In the genomic region with DNA sequence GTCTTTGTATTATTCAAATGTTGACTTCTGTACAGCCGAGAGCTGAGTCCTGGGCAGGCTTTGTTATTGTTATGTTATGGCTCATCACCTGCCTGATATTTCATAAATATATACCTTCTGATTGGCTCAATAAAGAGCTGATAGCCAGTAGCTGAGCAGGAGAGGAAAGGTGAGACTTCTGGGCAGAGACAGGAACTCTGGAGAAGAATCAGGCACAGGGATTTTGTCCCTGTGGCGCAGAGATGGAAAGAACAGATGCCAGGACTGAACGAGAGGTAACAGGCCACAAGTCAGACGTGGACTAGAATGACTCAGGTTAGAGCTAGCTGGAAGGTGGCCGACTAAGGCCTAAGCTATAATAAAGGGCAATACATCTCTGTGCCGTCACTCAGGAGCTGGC, we compare ENCODE assay signal across 22 mouse cellular contexts. TPM values are rescaled to one million over a fixed set of nuclear protein-coding genes. Genes with fewer than 3 reads are reported as not detected.
A peak's percentile ranks its signal among the peaks of the same experiment; 100 is the strongest.
DNase-seq lines count a peak whose midpoint lies in the region; ATAC-seq and TF ChIP-seq lines count a peak whose summit lies in the region.
"Had no signal": no experiment of that assay in that cellular context is flagged by ENCODE, and none has a peak within 500 bp of the region (broad histone marks: within the 10 kb centered on the region; RNA-seq: fewer than 3 reads in every experiment).

No protein-coding gene starts in this region.

- WGBS in intestine, embryonic 14.5 days: 83% methylated on average over 6 of the region's 6 CpGs
- 69% methylated on average over 6 of the region's 6 CpGs for WGBS in intestine, postnatal 0 days
- WGBS in forebrain, embryonic 15.5 days: 83% methylated on average over 6 of the region's 6 CpGs

- no peaks in the 10 kb centered on the region for H3K4me1 ChIP-seq in intestine, embryonic 14.5 days (replicated peaks; ENCODE audit: control insufficient read depth, insufficient read depth, low read length)
- no peaks in the 10 kb centered on the region for H3K4me1 ChIP-seq in intestine, postnatal 0 days (replicated peaks; ENCODE audit: control insufficient read depth, insufficient read depth, low read length)
- H3K4me1 ChIP-seq in forebrain, embryonic 15.5 days: peaks cover 11% of the 10 kb centered on the region

- H3K9ac ChIP-seq in intestine, embryonic 14.5 days (ENCODE audit: low read length): no peak overlapping the region
- H3K9ac ChIP-seq in intestine, postnatal 0 days (ENCODE audit: low read depth, low read length): no peak overlapping the region
- no peak overlapping the region for H3K9ac ChIP-seq in forebrain, embryonic 15.5 days (replicated peaks)

- TF ChIP-seq CTCF in intestine, postnatal 0 days (IDR thresholded peaks at IDR 0.05; ENCODE audit: low read depth): no peak
- no peak for TF ChIP-seq CTCF in left cerebral cortex, adult 2 months (IDR thresholded peaks at IDR 0.05)

- ATAC-seq in intestine, embryonic 14.5 days (replicated peaks; ENCODE audit: low FRiP score, low TSS enrichment, low read depth): no peak
- ATAC-seq in intestine, postnatal 0 days: no peak
- no peak for ATAC-seq in forebrain, embryonic 15.5 days (replicated peaks)
- ATAC-seq: activated CD4-positive, CD25-positive, alpha-beta regulatory T cell, adult 4 months; CD4-positive, CD25-positive, alpha-beta regulatory T cell, adult 4 months; Patski had no signal

- no peak overlapping the region for H3K27ac ChIP-seq in intestine, embryonic 14.5 days (ENCODE audit: low read depth)
- H3K27ac ChIP-seq in intestine, postnatal 0 days (ENCODE audit: low read depth, low read length): no peak overlapping the region
- no peak overlapping the region for H3K27ac ChIP-seq in left cerebral cortex, adult 2 months
- H3K27ac ChIP-seq in forebrain, embryonic 15.5 days (replicated peaks): no peak overlapping the region

- peaks cover 22% of the 10 kb centered on the region for H3K36me3 ChIP-seq in intestine, embryonic 14.5 days (ENCODE audit: control insufficient read depth, insufficient read depth, low read length)
- H3K36me3 ChIP-seq in intestine, postnatal 0 days (ENCODE audit: control insufficient read depth, insufficient read depth): no peaks in the 10 kb centered on the region
- H3K36me3 ChIP-seq in forebrain, embryonic 15.5 days: peaks cover 23% of the 10 kb centered on the region

- no peaks in the 10 kb centered on the region for H3K27me3 ChIP-seq in intestine, embryonic 14.5 days (replicated peaks; ENCODE audit: control insufficient read depth, insufficient read depth, low read length)
- H3K27me3 ChIP-seq in intestine, postnatal 0 days (replicated peaks; ENCODE audit: control insufficient read depth, insufficient read depth, low read length): no peaks in the 10 kb centered on the region
- no peaks in the 10 kb centered on the region for H3K27me3 ChIP-seq in forebrain, embryonic 15.5 days
- H3K27me3 ChIP-seq: CH12.LX, Patski had no signal

- peak; percentile 62 for DNase-seq in heart, adult 11 months
- DNase-seq in heart, adult 8-10 months (ENCODE audit: low spot score): no peak
- peak; percentile 12 for DNase-seq in intestine, embryonic 14.5 days (ENCODE audit: low spot score)
- DNase-seq in fat pad, adult 2 months (ENCODE audit: extremely low read depth, low read depth, low spot score): peak; percentile 74
- peak; percentile 79 for DNase-seq in gonadal fat pad, adult 2 months (ENCODE audit: low read depth)
- DNase-seq in left cerebral cortex, adult 2 months (ENCODE audit: extremely low spot score in 1 of 2, low spot score in 2 of 2): no peak
- DNase-seq: adrenal gland, adult 2 months; adrenal gland, adult 8-10 months; adrenal gland, postnatal 10 days; adrenal gland, postnatal 14 days; adrenal gland, postnatal 25 days; adrenal gland, postnatal 36 days; B cell, adult 2 months; cerebellum, adult 11 months; cerebellum, adult 11-12 months had no signal

- H3K4me3 ChIP-seq in intestine, embryonic 14.5 days (ENCODE audit: low read depth, low read length): no peak overlapping the region
- H3K4me3 ChIP-seq in intestine, postnatal 0 days (ENCODE audit: low read depth, low read length): no peak overlapping the region
- no peak overlapping the region for H3K4me3 ChIP-seq in left cerebral cortex, adult 2 months
- H3K4me3 ChIP-seq in forebrain, embryonic 15.5 days: no peak overlapping the region

- H3K4me2 ChIP-seq in intestine, embryonic 14.5 days (ENCODE audit: low read length): no peak overlapping the region
- H3K4me2 ChIP-seq in intestine, postnatal 0 days (replicated peaks; ENCODE audit: low read depth): no peak overlapping the region
- H3K4me2 ChIP-seq in forebrain, embryonic 15.5 days (replicated peaks): no peak overlapping the region

- intact Hi-C loops in left cerebral cortex, adult 2 months (cut with DNase I): no loop called here

- no peaks in the 10 kb centered on the region for H3K9me3 ChIP-seq in intestine, embryonic 14.5 days (ENCODE audit: control insufficient read depth, low read length)
- no peaks in the 10 kb centered on the region for H3K9me3 ChIP-seq in intestine, postnatal 0 days (ENCODE audit: control insufficient read depth)
- no peaks in the 10 kb centered on the region for H3K9me3 ChIP-seq in forebrain, embryonic 15.5 days
- H3K9me3 ChIP-seq: G1E had no signal

RNA-seq across cellular contexts. Expression of gene Vezt, which starts 7.1 kb away (rescaled TPM):
- 10 to 100 TPM; 38.7 to 42.8 (median 41.4) TPM for total RNA-seq in heart, adult 8-10 months (2022)
- polyA plus RNA-seq in intestine, embryonic 14.5 days (2014; fragmentation: Nextera tagmentation; extraction: Ambion mirVana): 25.6 and 30.0 TPM in 2 replicates
- polyA plus RNA-seq in intestine, postnatal 0 days (2015; fragmentation: Nextera tagmentation; extraction: Ambion mirVana): 10.2 and 10.6 TPM in 2 replicates
- polyA plus RNA-seq in gonadal fat pad, adult 2 months (2012; rRNA removed): 15.8 and 18.7 TPM in 2 replicates
- total RNA-seq in left cerebral cortex, adult 2 months (2021): 10 to 100 TPM; 77.3 to 80.2 TPM
- polyA plus RNA-seq in forebrain, embryonic 15.5 days (2015; fragmentation: Nextera tagmentation; extraction: Ambion mirVana): 68.6 and 71.8 TPM in 2 replicates

RNA-seq across cellular contexts. Expression of gene Fgd6, which starts 7.3 kb away (rescaled TPM):
- 1 to 10 TPM; 5.4 to 6.2 (median 5.7) TPM for total RNA-seq in heart, adult 8-10 months (2022)
- 5.0 and 5.1 TPM in 2 replicates for polyA plus RNA-seq in intestine, embryonic 14.5 days (2014; fragmentation: Nextera tagmentation; extraction: Ambion mirVana)
- polyA plus RNA-seq in intestine, postnatal 0 days (2015; fragmentation: Nextera tagmentation; extraction: Ambion mirVana): 2.2 and 2.5 TPM in 2 replicates
- 2.1 and 2.3 TPM in 2 replicates for polyA plus RNA-seq in gonadal fat pad, adult 2 months (2012; rRNA removed)
- total RNA-seq in left cerebral cortex, adult 2 months (2021): 10 to 100 TPM in 1 of 2 experiments, 1 to 10 TPM in 1; 9.9 to 12.3 TPM
- polyA plus RNA-seq in forebrain, embryonic 15.5 days (2015; fragmentation: Nextera tagmentation; extraction: Ambion mirVana): 1.5 and 1.7 TPM in 2 replicates

Comparison
In these comparisons a context has a peak if more than half of its experiments do, and no peak if none do; other contexts are left out.
1. DNase-seq: peak in heart, adult 11 months (single experiment), intestine, embryonic 14.5 days (single experiment), fat pad, adult 2 months (single experiment) and gonadal fat pad, adult 2 months (single experiment); none in heart, adult 8-10 months (single experiment) and left cerebral cortex, adult 2 months (0 of 2).